Mouse (Mus musculus) neural tube, embryonic 14.5 days (tissue): Measurements from ENCODE around the gene Fxr2. TPM values are rescaled to one million over a fixed set of nuclear protein-coding genes. Genes with fewer than 3 reads are reported as not detected.
"Not testable (repeated sequence)": the region's sequence is repeated elsewhere in the genome, so short reads cannot be mapped to it uniquely, and the experiment has no call there.

Experiments
- ATAC-seq: fragments of 200-750 bp; cut with Nextera tagmentation; 2 replicates; pipeline ENCODE4 v1.8.0; 2017; ENCODE audit warnings: low read depth, mild to moderate bottlenecking, moderate TSS enrichment, moderate library complexity
- H3K27ac ChIP-seq: fragments of 300-500 bp; sonication (generic); 2 replicates; pipeline ENCODE4 v1.5.1; 2014; ENCODE audit warnings: low read depth, mild to moderate bottlenecking, control low read depth, low read length, moderate library complexity, mixed read lengths
- H3K27me3 ChIP-seq: fragments of 300-500 bp; sonication (generic); 2 replicates; pipeline ENCODE4 v1.6.1; 2014; ENCODE audit warnings: low read length; ENCODE audit not compliant: control insufficient read depth, insufficient read depth
- H3K36me3 ChIP-seq: fragments of 300-500 bp; sonication (generic); 2 replicates; pipeline ENCODE4 v1.6.1; 2014; ENCODE audit warnings: low read length, mixed read lengths; ENCODE audit not compliant: control insufficient read depth, insufficient read depth
- H3K4me1 ChIP-seq: fragments of 300-500 bp; sonication (generic); 2 replicates; pipeline ENCODE4 v1.6.1; 2014; ENCODE audit warnings: low read length; ENCODE audit not compliant: control insufficient read depth, insufficient read depth
- H3K4me2 ChIP-seq: fragments of 300-500 bp; sonication (generic); 2 replicates; pipeline ENCODE4 v1.6.1; 2014; ENCODE audit warnings: mild to moderate bottlenecking, low read depth, low read length, control low read depth
- H3K4me3 ChIP-seq: fragments of 300-500 bp; sonication (generic); 2 replicates; pipeline ENCODE4 v1.5.1; 2014; ENCODE audit warnings: low read depth, low read length, control low read depth, mixed read lengths
- H3K9ac ChIP-seq: fragments of 300-500 bp; sonication (generic); replicated peaks from 2 replicates; pipeline ENCODE4 v1.6.1; 2014; ENCODE audit warnings: low read depth, mild to moderate bottlenecking, control low read depth, low read length, mixed read lengths
- H3K9me3 ChIP-seq: fragments of 300-500 bp; sonication (generic); 2 replicates; pipeline ENCODE4 v1.6.1; 2016; ENCODE audit warnings: low read length; ENCODE audit not compliant: control insufficient read depth
- WGBS: fragments of 180-500 bp; shearing (Covaris S2); extraction: QIAGEN DNeasy Blood & Tissue Kit; methylation state at CpG from one replicate; pipeline ENCODE4 v1.1.7; 2014; 5-methylcytosine and 5-hydroxymethylcytosine counted together
- polyA plus RNA-seq: library from polyadenylated mRNA; unstranded; fragments of >200 nt; fragmentation: Nextera tagmentation; extraction: Ambion mirVana; gene quantifications from 2 replicates; pipeline ENCODE4 v1.2.1, GENCODE M21; 2014

Fxr2 gene
- polyA plus RNA-seq, 1 experiment from 2014 or later, result 31.1 TPM

DNA sequence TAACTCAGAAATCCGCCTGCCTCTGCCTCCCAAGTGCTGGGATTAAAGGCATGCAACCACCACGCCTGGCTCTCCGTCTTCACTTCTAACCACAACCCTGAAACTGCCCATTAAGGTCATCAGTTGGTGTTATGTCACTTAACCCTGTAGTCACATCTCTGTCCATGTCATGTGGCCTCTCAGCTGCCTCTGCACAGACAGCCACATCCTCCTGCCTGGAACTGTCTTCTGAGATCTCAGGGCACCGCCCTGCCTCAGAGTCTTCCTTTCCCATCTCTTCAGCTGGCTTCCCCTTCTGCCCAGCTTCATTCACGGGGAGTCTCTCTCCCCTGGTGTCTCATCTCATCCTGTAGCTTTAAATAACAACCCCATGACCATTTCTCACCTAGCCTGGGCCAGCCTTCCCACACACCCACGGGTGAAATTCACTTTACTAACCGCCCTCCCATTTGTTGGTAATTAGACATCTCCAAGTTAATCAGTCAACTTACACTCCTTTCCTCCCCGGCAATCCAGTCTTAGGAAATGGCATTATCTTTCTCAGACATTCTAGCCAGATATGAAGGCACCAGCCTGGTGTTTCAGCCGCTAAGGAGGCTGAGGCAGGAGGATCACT, 59.5 kb downstream of the Fxr2 start:
- Histone ChIP-seq H3K4me1 (peaks cover 10% of the 10 kb centered on the region; the same call in 1 of the 2 replicates), H3K36me3 (no peaks in the 10 kb centered on the region), H3K27me3 (no peaks in the 10 kb centered on the region), H3K9me3 (no peaks in the 10 kb centered on the region), H3K4me3 (no peak overlapping the region), H3K4me2 (no peak overlapping the region), H3K9ac (no peak overlapping the region), H3K27ac (no peak overlapping the region)
- 78% methylated on average over 9 of the region's 9 CpGs for WGBS
- ATAC-seq, result no peak

GRCm38 (mm10) chr11:69692863-69693262, 60.1 kb downstream of the Fxr2 start:
- H3K9me3 ChIP-seq, result no peaks in the 10 kb centered on the region
- 93% methylated on average over 6 of the region's 6 CpGs for WGBS

DNA sequence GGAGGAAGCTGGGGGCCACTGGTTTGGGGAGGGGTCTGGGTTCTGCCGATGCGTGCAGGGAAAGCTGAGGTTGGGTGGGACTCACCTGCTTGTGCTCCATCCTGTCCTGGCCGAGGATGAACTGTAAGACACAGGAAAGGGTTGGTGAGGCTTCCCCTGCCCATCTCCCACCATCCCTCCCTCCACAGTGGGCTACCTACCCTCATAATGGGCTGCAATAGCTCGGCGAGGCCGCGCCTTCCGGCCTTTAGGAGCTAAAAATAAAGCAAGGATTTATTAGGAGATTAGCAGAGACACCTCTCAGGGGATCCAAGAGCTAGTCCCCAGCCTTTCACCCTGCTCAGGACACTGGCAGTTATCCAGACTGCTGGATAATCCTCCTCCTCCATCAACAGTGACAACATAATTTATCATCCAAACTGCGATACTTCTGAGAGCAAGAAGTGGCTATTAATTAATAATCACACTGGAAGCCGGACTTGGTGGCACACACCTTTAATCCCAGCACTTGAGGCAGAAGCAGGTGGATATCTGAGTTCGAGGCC, 60.7 kb downstream of the Fxr2 start:
- peaks cover 10% of the 10 kb centered on the region; the same call in 1 of the 2 replicates for H3K4me1 ChIP-seq
- WGBS, result 63% methylated on average over 11 of the region's 11 CpGs
- H3K27ac ChIP-seq, result no peak overlapping the region
- H3K4me3 ChIP-seq, result no peak overlapping the region
- no peak overlapping the region for H3K9ac ChIP-seq
- no peaks in the 10 kb centered on the region for H3K9me3 ChIP-seq
- no peaks in the 10 kb centered on the region for H3K36me3 ChIP-seq
- no peak overlapping the region for H3K4me2 ChIP-seq
- no peaks in the 10 kb centered on the region for H3K27me3 ChIP-seq
- ATAC-seq, result no peak

More at GRCm38 (mm10) chr11:69692863-69693262, 60.1 kb downstream of the Fxr2 start:
- Histone ChIP-seq H3K27me3 (no peaks in the 10 kb centered on the region), H3K4me2 (no peak overlapping the region), H3K36me3 (no peaks in the 10 kb centered on the region), H3K9ac (no peak overlapping the region), H3K4me3 (no peak overlapping the region), H3K4me1 (peaks cover 10% of the 10 kb centered on the region; the same call in 1 of the 2 replicates), H3K27ac (no peak overlapping the region)
- no peak for ATAC-seq

DNA sequence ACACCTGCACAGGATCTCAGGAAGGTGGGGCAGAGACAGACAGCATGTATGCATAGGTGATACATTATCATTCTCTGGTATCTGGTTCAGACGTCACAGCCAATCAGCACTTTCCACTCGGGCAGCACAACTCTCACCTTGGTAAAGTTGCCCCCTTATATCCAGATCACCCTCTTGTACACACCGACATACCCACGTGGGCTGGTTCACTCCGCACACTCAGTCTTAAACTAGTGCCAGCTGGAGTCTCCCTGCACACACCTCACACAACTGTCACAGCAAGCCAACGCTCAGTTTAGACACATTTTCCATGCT, 62.2 kb downstream of the Fxr2 start:
- peaks cover 10% of the 10 kb centered on the region; the same call in 1 of the 2 replicates for H3K4me1 ChIP-seq
- H3K27ac ChIP-seq, result no peak overlapping the region
- ATAC-seq, result no peak
- peak overlapping the region; percentile 64 for H3K9ac ChIP-seq
- H3K9me3 ChIP-seq, result no peaks in the 10 kb centered on the region
- peak overlapping the region; percentile 40 for H3K4me3 ChIP-seq
- 24% methylated on average over 6 of the region's 6 CpGs for WGBS
- H3K36me3 ChIP-seq, result no peaks in the 10 kb centered on the region
- H3K27me3 ChIP-seq, result no peaks in the 10 kb centered on the region
- peak overlapping the region; percentile 81 for H3K4me2 ChIP-seq

DNA sequence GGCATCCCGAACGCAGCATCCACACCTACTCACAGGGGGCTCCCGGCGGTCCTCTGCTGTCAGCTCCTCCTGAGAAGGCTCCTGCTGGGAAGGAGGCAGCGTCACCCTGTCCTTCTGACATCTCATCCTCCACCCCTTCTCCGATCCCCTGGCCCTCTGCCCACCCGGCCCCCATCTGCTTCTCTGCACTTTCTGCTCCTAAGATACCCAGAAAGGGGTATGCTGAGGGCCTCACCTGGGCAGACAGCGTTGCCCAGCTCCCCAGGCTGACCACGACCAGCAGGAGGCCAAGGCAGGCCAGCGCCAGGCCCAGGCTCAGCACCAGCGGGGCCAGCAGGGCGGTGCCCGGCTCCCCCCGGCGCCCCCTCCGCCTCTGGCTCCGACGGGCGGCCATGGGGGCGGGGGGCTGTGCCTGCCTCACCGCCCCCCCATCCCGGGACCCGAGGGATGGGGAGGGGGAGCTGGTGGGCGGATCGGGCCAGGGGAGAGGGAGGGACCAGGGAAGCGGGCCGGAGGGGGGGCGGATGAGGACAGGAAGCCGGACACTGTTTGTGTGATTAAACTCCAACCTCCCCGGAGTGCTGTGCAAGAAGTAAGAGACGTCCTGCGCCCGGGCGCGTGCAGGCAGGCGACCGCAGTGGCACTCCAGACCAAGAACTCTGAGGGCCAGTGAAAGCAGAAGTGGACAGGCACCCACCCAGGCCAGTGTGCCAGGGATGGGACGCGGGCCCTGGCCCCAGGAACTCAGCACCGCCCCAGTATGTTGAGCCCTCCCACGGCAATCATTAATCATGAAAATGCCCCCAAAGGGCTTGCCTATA, 62.8 kb downstream of the Fxr2 start, which contains the start of the genes Tnfsf12 and Tnfsfm13:
TSS of gene Tnfsf12 (minus strand) at position 489 of the 821 bp plus-strand sequence.
TSS of gene Tnfsfm13 (minus strand) at position 738 of the 821 bp plus-strand sequence.
- Histone ChIP-seq H3K9ac (peak within 1 kb of the TSS; percentile 64), H3K4me3 (peak within 1 kb of the TSS; percentile 40), H3K36me3 (no peaks in the 10 kb centered on the region), H3K4me2 (peak within 1 kb of the TSS; percentile 81), H3K9me3 (no peaks in the 10 kb centered on the region), H3K27me3 (no peaks in the 10 kb centered on the region), H3K4me1 (peaks cover 10% of the 10 kb centered on the region; the same call in 1 of the 2 replicates), H3K27ac (no peak within 1 kb of the TSS)
- ATAC-seq, result 0 out of 2 replicates have a peak, but pooled peaks have one; percentile 44
- WGBS, result under 1% methylated on average over 40 of the region's 41 CpGs

DNA sequence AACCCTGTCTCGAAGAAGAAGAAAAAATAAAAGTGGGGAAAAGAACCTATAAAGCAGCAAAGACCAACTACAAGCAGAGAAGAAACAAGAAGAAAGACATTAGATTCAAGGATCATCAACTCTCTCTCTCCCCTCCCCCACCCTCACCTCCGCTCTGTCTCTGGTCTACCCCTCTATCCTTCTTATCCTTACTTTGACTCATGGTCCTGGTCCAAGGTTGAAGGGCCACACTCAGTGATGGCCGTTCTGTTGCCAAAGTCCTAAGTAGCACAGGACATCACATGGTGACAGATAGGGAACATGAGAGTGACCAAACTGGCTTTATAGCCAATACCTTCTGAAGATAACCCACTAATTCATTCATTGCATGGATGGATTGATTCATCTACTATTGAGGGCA, 64.6 kb downstream of the Fxr2 start:
- no peaks in the 10 kb centered on the region for H3K9me3 ChIP-seq
- 96% methylated on average over 3 of the region's 3 CpGs for WGBS
- no peaks in the 10 kb centered on the region for H3K27me3 ChIP-seq
- no peak overlapping the region for H3K4me2 ChIP-seq
- H3K36me3 ChIP-seq, result no peaks in the 10 kb centered on the region
- H3K27ac ChIP-seq, result no peak overlapping the region
- H3K4me1 ChIP-seq, result peaks cover 10% of the 10 kb centered on the region; the same call in 1 of the 2 replicates
- no peak overlapping the region for H3K4me3 ChIP-seq
- no peak for ATAC-seq
- H3K9ac ChIP-seq, result no peak overlapping the region

- Histone ChIP-seq H3K27me3 (no peaks in the 10 kb centered on the region), H3K9ac (no peak overlapping the region), H3K27ac (no peak overlapping the region), H3K9me3 (no peaks in the 10 kb centered on the region), H3K4me2 (no peak overlapping the region), H3K4me3 (no peak overlapping the region), H3K36me3 (no peaks in the 10 kb centered on the region), H3K4me1 (peaks cover 10% of the 10 kb centered on the region; the same call in 1 of the 2 replicates)
- ATAC-seq, result no peak
- WGBS, result 73% methylated on average over 5 of the region's 5 CpGs
Measured at GRCm38 (mm10) chr11:69698574-69698973, 65.8 kb downstream of the Fxr2 start.

- Histone ChIP-seq H3K36me3 (no peaks in the 10 kb centered on the region), H3K4me1 (peaks cover 10% of the 10 kb centered on the region; the same call in 1 of the 2 replicates), H3K27ac (no peak overlapping the region), H3K27me3 (no peaks in the 10 kb centered on the region), H3K4me3 (no peak overlapping the region), H3K9ac (no peak overlapping the region), H3K9me3 (no peaks in the 10 kb centered on the region), H3K4me2 (no peak overlapping the region)
- no peak for ATAC-seq
- WGBS, result 64% methylated on average over 1 of the region's 1 CpGs
Measured at GRCm38 (mm10) chr11:69699595-69699994, 66.8 kb downstream of the Fxr2 start.

- ATAC-seq, H3K9ac ChIP-seq, H3K4me3 ChIP-seq, H3K27me3 ChIP-seq, H3K4me1 ChIP-seq, H3K4me2 ChIP-seq, H3K36me3 ChIP-seq, H3K9me3 ChIP-seq, H3K27ac ChIP-seq: not testable (repeated sequence)
- 93% methylated on average over 10 of the region's 10 CpGs for WGBS
Measured at GRCm38 (mm10) chr11:69702886-69703285, 70.1 kb downstream of the Fxr2 start.
